Mouse (Mus musculus): Measurements from ENCODE around the gene Stk11ip. TPM values are rescaled to one million over a fixed set of nuclear protein-coding genes. Genes with fewer than 3 reads are reported as not detected.

Gene Stk11ip
- polyA plus RNA-seq, 1 experiment from 2014 or later = 15.6 TPM

DNA sequence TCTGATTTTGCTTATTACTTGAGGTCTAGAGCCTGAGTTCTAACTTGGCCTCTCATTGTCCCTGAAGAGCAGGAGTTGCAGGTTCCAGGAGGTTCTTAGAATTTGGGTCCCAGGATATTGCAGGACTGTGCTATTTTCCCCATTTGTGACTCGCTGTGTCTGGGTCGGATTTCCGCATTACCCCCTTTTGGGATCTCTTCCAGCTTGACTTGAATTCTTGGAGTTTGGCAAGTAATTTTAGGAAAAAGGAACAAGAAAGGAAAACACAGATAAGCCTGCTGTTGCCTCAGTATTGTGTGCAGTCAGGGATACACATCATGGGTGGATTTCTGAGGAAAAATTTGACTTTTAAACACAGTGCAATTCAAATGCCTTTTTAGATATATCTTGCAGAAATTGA, 65.5 kb downstream of the Stk11ip start:
- no peak overlapping the region for H3K27ac ChIP-seq (ENCODE audit: low read depth, low read length)
- no peaks in the 10 kb centered on the region for H3K4me1 ChIP-seq (replicated peaks; ENCODE audit: control insufficient read depth, insufficient read depth, low read length)
- no peak overlapping the region for H3K9ac ChIP-seq (ENCODE audit: low read depth, low read length)
- H3K9me3 ChIP-seq (ENCODE audit: control insufficient read depth, low read length) = no peaks in the 10 kb centered on the region
- WGBS = 85% methylated on average over 3 of the region's 3 CpGs
- H3K4me3 ChIP-seq (ENCODE audit: low read depth, low read length) = no peak overlapping the region
- no peak for ATAC-seq (replicated peaks; ENCODE audit: low FRiP score)
- peaks cover 3% of the 10 kb centered on the region; the same call in 1 of the 2 replicates for H3K27me3 ChIP-seq (replicated peaks; ENCODE audit: control insufficient read depth, insufficient read depth, low read length)
- no peaks in the 10 kb centered on the region for H3K36me3 ChIP-seq (ENCODE audit: control insufficient read depth, insufficient read depth, low read length)
- H3K4me2 ChIP-seq = no peak overlapping the region
- no peak for DNase-seq (ENCODE audit: low spot score)

Other genes with a start within 250 kb of the Stk11ip start
- gene Resp18, start 243.1 kb upstream of the Stk11ip start, polyA plus RNA-seq (2014; fragmentation: Nextera tagmentation; extraction: Ambion mirVana) = 0.40 TPM in 1 of 2 replicates, not detected in the other
- gene Dnpep, start 203.5 kb upstream of the Stk11ip start, polyA plus RNA-seq (2014; fragmentation: Nextera tagmentation; extraction: Ambion mirVana) = 83.7 and 98.7 TPM in 2 replicates
- 13.3 and 14.5 TPM in 2 replicates for gene Des, start 161.2 kb upstream of the Stk11ip start, polyA plus RNA-seq (2014; fragmentation: Nextera tagmentation; extraction: Ambion mirVana)
- gene Speg, start 146.2 kb upstream of the Stk11ip start, polyA plus RNA-seq (2014; fragmentation: Nextera tagmentation; extraction: Ambion mirVana) = 24.8 and 32.3 TPM in 2 replicates
- gene Gmppa, start 85.6 kb upstream of the Stk11ip start, polyA plus RNA-seq (2014; fragmentation: Nextera tagmentation; extraction: Ambion mirVana) = 64.0 and 69.1 TPM in 2 replicates
- gene Asic4, start 71.1 kb upstream of the Stk11ip start, polyA plus RNA-seq (2014; fragmentation: Nextera tagmentation; extraction: Ambion mirVana) = 0.56 and 0.65 TPM in 2 replicates
- gene Chpf, start 42.2 kb upstream of the Stk11ip start, polyA plus RNA-seq (2014; fragmentation: Nextera tagmentation; extraction: Ambion mirVana) = 17.7 and 17.9 TPM in 2 replicates
- 0.15 and 0.26 TPM in 2 replicates for gene Tmem198, start 42.0 kb upstream of the Stk11ip start, polyA plus RNA-seq (2014; fragmentation: Nextera tagmentation; extraction: Ambion mirVana)
- gene Obsl1, start 15.1 kb upstream of the Stk11ip start, polyA plus RNA-seq (2014; fragmentation: Nextera tagmentation; extraction: Ambion mirVana) = 42.5 and 45.6 TPM in 2 replicates
- 0.84 and 1.4 TPM in 2 replicates for gene Inha, start 14.5 kb upstream of the Stk11ip start, polyA plus RNA-seq (2014; fragmentation: Nextera tagmentation; extraction: Ambion mirVana)
- 5.2 and 5.4 TPM in 2 replicates for gene Slc4a3, start 24.7 kb downstream of the Stk11ip start, polyA plus RNA-seq (2014; fragmentation: Nextera tagmentation; extraction: Ambion mirVana)